Mouse (Mus musculus) ES-Bruce4 (cell line): ENCODE measurements around the gene Pank2. TPM values are rescaled to one million over a fixed set of nuclear protein-coding genes. Genes with fewer than 3 reads are reported as not detected.
"Not testable (repeated sequence)": the region's sequence is repeated elsewhere in the genome, so short reads cannot be mapped to it uniquely, and the experiment has no call there.

Experiments
- H3K27ac ChIP-seq: 2 replicates; pipeline ENCODE4 v1.5.1; 2012; ENCODE audit warnings: low read length, inconsistent platforms; ENCODE audit not compliant: insufficient read depth
- H3K27me3 ChIP-seq: 2 replicates; pipeline ENCODE4 v1.6.1; 2012; ENCODE audit warnings: mild to moderate bottlenecking, low read length, inconsistent platforms; ENCODE audit not compliant: control insufficient read depth, poor library complexity, insufficient read depth, severe bottlenecking
- H3K36me3 ChIP-seq: 2 replicates; pipeline ENCODE4 v1.6.1; 2012; ENCODE audit warnings: inconsistent platforms, mild to moderate bottlenecking, low read length, moderate library complexity; ENCODE audit not compliant: control insufficient read depth, poor library complexity, insufficient read depth, severe bottlenecking
- H3K4me1 ChIP-seq: one replicate; pipeline ENCODE4 v1.8.1; 2011; ENCODE audit warnings: low read length; ENCODE audit not compliant: control insufficient read depth, insufficient read depth
- H3K4me3 ChIP-seq: 2 replicates; pipeline ENCODE4 v1.5.1; 2011; ENCODE audit warnings: low read depth, mild to moderate bottlenecking, low read length
- H3K9ac ChIP-seq: 2 replicates; pipeline ENCODE4 v1.6.1; 2012; ENCODE audit warnings: low read depth, mild to moderate bottlenecking, inconsistent platforms; ENCODE audit not compliant: poor library complexity, severe bottlenecking
- H3K9me3 ChIP-seq: replicated peaks from 2 replicates; pipeline ENCODE4 v1.6.1; 2012; ENCODE audit warnings: mild to moderate bottlenecking, low read length, inconsistent platforms; ENCODE audit not compliant: control insufficient read depth, poor library complexity, insufficient read depth, severe bottlenecking
- CTCF ChIP-seq: IDR thresholded peaks from one replicate; pipeline ENCODE4 v1.8.1; 2011; ENCODE audit warnings: low read depth, low read length
- EP300 ChIP-seq: IDR thresholded peaks from 2 replicates; pipeline ENCODE4 v1.6.1; 2011; ENCODE audit warnings: low read depth, low read length; ENCODE audit not compliant: insufficient read depth
- POLR2A ChIP-seq: IDR thresholded peaks from one replicate; pipeline ENCODE4 v1.8.1; 2011; ENCODE audit warnings: low read length; ENCODE audit not compliant: insufficient read depth
- polyA plus RNA-seq: library from polyadenylated mRNA; stranded (reverse); fragments of >200 nt; gene quantifications from 2 replicates; pipeline ENCODE4 v1.2.4, GENCODE M21; 2011; ENCODE audit warnings: low read depth; ENCODE audit not compliant: missing spikeins, insufficient read depth, insufficient read length

The Pank2 gene
- polyA plus RNA-seq, 1 experiment: 78.5 TPM

DNA sequence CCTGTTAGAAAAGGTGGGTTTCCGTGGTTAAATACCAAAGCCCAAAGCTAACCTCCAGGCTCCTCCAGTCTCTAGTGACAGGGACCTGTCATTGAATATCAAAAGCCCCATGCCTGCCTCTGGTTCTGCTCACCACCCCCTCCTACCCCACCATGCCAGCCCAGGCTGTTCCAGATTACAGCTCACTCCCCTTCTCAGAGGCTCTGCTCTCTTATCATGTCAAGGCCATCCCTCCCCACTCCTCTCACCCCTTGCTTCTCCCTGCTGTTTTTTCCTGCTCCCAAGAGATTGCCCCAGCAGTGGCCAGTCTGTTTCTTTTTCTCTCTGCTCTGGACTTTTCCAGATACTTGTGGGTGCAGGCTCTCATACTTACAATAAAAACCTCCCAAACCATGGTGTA is 38.7 kb upstream of the Pank2 start:
- Histone ChIP-seq H3K9ac (no peak overlapping the region), H3K9me3 (no peaks in the 10 kb centered on the region), H3K4me3 (no peak overlapping the region)

DNA sequence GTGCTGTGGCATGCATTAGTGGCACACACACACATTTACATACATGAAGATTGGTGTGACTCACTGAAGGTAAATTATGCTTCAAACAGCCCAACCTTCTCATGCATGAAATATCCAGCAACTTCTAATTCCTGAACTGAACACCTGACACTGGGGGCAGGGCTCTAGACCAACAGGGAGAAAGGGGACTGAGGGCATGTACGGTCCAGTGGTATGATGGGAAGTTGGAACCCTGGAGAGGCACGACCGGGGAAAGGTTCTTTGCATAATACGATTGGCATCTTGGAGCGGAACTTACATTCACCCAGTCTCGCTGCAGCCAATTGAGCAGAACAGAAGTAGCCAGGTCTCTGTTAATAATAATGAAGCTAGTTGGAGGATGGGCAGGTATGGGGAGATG is 37.1 kb upstream of the Pank2 start:
- Histone ChIP-seq H3K4me1 (no peaks in the 10 kb centered on the region), H3K4me3 (no peak overlapping the region), H3K27ac (no peak overlapping the region), H3K27me3 (no peaks in the 10 kb centered on the region), H3K9ac (no peak overlapping the region), H3K9me3 (no peaks in the 10 kb centered on the region), H3K36me3 (no peaks in the 10 kb centered on the region)
- no peak for TF ChIP-seq EP300
- TF ChIP-seq POLR2A: no peak
- TF ChIP-seq CTCF: no peak

More for the DNA sequence above, 38.7 kb upstream of the Pank2 start:
- Histone ChIP-seq H3K4me1 (no peaks in the 10 kb centered on the region), H3K27me3 (no peaks in the 10 kb centered on the region), H3K27ac (no peak overlapping the region), H3K36me3 (no peaks in the 10 kb centered on the region)
- TF ChIP-seq EP300: no peak
- no peak for TF ChIP-seq CTCF
- TF ChIP-seq POLR2A: no peak

DNA sequence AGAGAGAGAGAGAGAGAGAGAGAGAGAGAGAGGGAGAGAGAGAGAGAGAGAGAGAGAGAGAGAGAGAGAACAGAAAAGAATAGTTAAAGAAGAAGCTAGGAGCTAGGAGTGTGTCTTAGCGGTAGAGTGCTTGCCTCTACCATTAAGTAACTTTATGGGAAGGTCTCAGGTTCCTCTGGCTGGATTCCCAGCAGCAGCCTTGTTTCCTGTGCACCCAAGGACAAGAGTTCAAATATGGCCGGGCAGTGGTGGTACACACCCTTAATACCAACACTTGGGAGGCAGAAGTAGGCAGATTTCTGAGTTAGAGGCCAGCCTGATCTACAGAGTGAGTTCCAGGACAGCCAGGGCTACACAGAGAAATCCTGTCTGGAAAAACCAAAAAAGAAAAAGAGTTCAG is 35.6 kb upstream of the Pank2 start:
- H3K27me3 ChIP-seq, H3K9ac ChIP-seq: not testable (repeated sequence)

DNA sequence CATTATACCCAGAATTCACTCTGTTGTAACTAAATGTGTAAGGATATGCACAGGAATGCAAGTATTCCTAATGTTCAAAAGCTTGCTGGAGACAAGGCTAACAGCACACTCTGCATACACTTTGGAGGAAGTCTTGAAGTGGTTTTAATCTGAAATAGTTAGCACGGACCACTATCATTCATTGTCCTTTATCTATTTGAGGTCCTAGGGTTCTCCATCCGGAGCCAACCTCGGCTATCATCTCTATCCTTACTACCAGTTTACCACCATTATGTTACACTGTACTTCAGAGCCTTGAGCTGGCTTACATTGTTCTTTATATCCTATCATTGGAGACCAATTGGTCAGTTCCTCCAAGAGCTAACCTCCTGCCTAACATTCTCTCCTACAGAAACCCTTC is 35.1 kb upstream of the Pank2 start:
- H3K36me3 ChIP-seq: no peaks in the 10 kb centered on the region
- no peaks in the 10 kb centered on the region for H3K4me1 ChIP-seq
- no peak overlapping the region for H3K4me3 ChIP-seq
- no peaks in the 10 kb centered on the region for H3K9me3 ChIP-seq
- H3K9ac ChIP-seq: no peak overlapping the region
- no peak overlapping the region for H3K27ac ChIP-seq
- TF ChIP-seq EP300 (no peak), CTCF (no peak), POLR2A (no peak)
- H3K27me3 ChIP-seq: no peaks in the 10 kb centered on the region

More for the DNA sequence above, 35.6 kb upstream of the Pank2 start:
- H3K36me3 ChIP-seq, H3K27ac ChIP-seq, H3K9me3 ChIP-seq, H3K4me1 ChIP-seq, H3K4me3 ChIP-seq: not testable (repeated sequence)

DNA sequence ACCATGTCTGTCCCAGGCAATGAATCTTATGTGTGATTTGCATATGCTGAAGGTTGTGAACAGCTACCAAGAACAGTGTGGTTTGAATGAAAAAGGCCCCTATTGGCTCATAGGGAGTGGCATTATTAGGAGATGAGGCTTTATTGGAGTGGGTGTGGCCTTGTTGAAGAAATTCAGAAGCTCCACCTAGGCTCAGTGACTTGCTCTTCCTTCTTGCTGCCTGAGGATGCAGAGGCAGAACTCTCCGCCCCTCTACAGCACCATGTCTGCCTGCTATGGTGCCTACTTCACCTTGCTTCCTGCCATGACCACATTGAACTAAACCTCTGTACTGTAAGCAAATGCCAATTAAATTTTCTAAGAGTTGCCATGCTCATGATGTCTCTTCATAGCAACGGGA is 29.7 kb upstream of the Pank2 start:
- Histone ChIP-seq H3K36me3 (no peaks in the 10 kb centered on the region), H3K9me3 (no peaks in the 10 kb centered on the region), H3K27ac (peak overlapping the region; percentile 78), H3K9ac (no peak overlapping the region), H3K4me1 (peaks cover 1% of the 10 kb centered on the region), H3K27me3 (no peaks in the 10 kb centered on the region), H3K4me3 (no peak overlapping the region)
- peak; percentile 22 for TF ChIP-seq POLR2A
- peak; percentile 42; the same call in 1 of the 2 replicates for TF ChIP-seq EP300
- no peak for TF ChIP-seq CTCF

DNA sequence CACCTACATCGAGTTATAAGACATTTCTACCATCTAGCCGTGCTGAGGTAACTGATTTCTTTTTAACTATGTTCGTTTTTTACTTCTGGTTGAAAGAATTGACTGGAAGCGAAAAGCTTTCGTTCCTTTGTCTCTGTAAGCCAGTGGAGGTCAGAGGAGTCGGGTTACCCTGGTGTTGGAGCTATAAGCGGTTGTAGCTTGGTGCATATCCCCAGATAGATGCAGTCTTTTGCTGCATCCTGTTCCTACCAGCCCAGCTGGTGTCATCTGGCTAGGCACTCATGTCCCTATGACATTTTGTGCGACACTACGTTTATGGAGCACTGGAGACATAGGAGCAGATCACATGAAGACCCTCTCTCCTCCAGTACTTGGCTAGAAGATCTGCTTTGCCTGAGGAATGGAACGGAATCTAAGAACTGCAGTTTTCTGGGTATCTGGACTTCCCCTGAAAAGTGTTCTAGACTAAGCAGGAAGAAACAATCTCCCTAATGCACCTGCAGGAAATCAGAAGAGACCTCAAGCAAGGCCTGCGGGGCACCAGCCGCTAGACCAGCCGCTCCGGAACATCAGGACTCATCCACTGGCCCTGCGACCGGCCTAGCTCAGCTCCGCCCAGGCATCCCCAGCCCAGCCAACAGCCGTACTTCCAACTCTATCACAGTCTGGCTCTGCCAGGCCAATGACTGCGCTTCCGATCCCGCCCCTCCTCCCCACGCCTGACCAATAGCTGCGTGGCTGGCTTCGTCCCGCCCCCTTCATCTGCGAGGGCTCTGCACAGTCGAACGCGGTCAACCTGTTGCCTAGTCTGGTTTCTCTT is 28.8 kb upstream of the Pank2 start, which contains the start of gene Mavs:
Gene Mavs (plus strand): TSS at position 757 of the 820 bp plus-strand sequence.
- H3K27me3 ChIP-seq: no peaks in the 10 kb centered on the region
- no peaks in the 10 kb centered on the region for H3K9me3 ChIP-seq
- H3K36me3 ChIP-seq: no peaks in the 10 kb centered on the region
- H3K4me1 ChIP-seq: peaks cover 1% of the 10 kb centered on the region
- no peak for TF ChIP-seq CTCF
- TF ChIP-seq POLR2A: peak; percentile 89
- 0 out of 2 replicates have a peak, but pooled peaks have one; percentile 8 for TF ChIP-seq EP300
- peak within 1 kb of the TSS; percentile 73 for H3K9ac ChIP-seq
- peak within 1 kb of the TSS; percentile 80 for H3K4me3 ChIP-seq
- peak within 1 kb of the TSS; percentile 39; the same call in 1 of the 2 replicates for H3K27ac ChIP-seq
